Mouse (Mus musculus) embryo, embryonic 11.5 days (tissue): ENCODE measurements at regions not wholly inside any gene's neighbourhood (a gene's known extent, or its start where the extent isn't known, plus 50 kb on each side); places are given as distances from the start of the nearest gene placed in this dataset.
A peak's percentile ranks its signal among the peaks of the same experiment; 100 is the strongest.

Experiments used
- DNase-seq: peaks from one replicate; pipeline ENCODE4 v3.0.0-alpha.2; 2012; ENCODE audit warnings: low read depth, low spot score

- DNase-seq = no peak
These were observed 873.5 kb downstream of the Rapgef2 start for GRCm38 (mm10) chr3:78412669-78413419.

GRCm38 (mm10) chr3:78411395-78411794 lies 874.9 kb downstream of the Rapgef2 start:
- DNase-seq = no peak

- DNase-seq = no peak
These were observed 877.1 kb downstream of the Rapgef2 start for GRCm38 (mm10) chr3:78409237-78409636.

GRCm38 (mm10) chr3:78405760-78406467 lies 880.4 kb downstream of the Rapgef2 start:
- no peak for DNase-seq

GRCm38 (mm10) chr3:78358377-78358776 lies 927.9 kb downstream of the Rapgef2 start:
- peak; percentile 47 for DNase-seq

- DNase-seq = no peak
These were observed 946.4 kb downstream of the Rapgef2 start for GRCm38 (mm10) chr3:78339891-78340290.

GRCm38 (mm10) chr3:78311630-78312406 lies 974.5 kb downstream of the Rapgef2 start:
- no peak for DNase-seq

GRCm38 (mm10) chr3:78300506-78300905 lies 985.8 kb downstream of the Rapgef2 start:
- no peak for DNase-seq

- DNase-seq = no peak
These were observed 994.4 kb downstream of the Rapgef2 start for GRCm38 (mm10) chr3:78291894-78292293.

GRCm38 (mm10) chr3:78284071-78284470 lies 1002.2 kb downstream of the Rapgef2 start:
- DNase-seq = no peak

GRCm38 (mm10) chr3:78236920-78237319 lies 1049.4 kb downstream of the Rapgef2 start:
- no peak for DNase-seq

- DNase-seq = no peak
These were observed 1076.6 kb downstream of the Rapgef2 start for GRCm38 (mm10) chr3:78209729-78210128.

- DNase-seq = no peak
These were observed 1123.7 kb downstream of the Rapgef2 start for GRCm38 (mm10) chr3:78162601-78163000.

- no peak for DNase-seq
These were observed 1127.9 kb downstream of the Rapgef2 start for GRCm38 (mm10) chr3:78158450-78158849.
